Mouse (Mus musculus) intestine, embryonic 15.5 days (tissue): ENCODE results near the gene Exosc7. TPM values are rescaled to one million over a fixed set of nuclear protein-coding genes. Genes with fewer than 3 reads are reported as not detected.

Experiments
- ATAC-seq: fragments of 200-750 bp; cut with Nextera tagmentation; 2 replicates; pipeline ENCODE4 v1.8.0; 2017; ENCODE audit warnings: moderate TSS enrichment, moderate library complexity
- H3K27ac ChIP-seq: fragments of 300-500 bp; sonication (generic); 2 replicates; pipeline ENCODE4 v1.5.1; 2015; ENCODE audit warnings: mild to moderate bottlenecking, inconsistent platforms
- H3K27me3 ChIP-seq: fragments of 300-500 bp; sonication (generic); replicated peaks from 2 replicates; pipeline ENCODE4 v1.6.1; 2015; ENCODE audit warnings: inconsistent platforms
- H3K36me3 ChIP-seq: fragments of 300-500 bp; sonication (generic); 2 replicates; pipeline ENCODE4 v1.6.1; 2015; ENCODE audit warnings: inconsistent platforms
- H3K4me1 ChIP-seq: fragments of 300-500 bp; sonication (generic); replicated peaks from 2 replicates; pipeline ENCODE4 v1.6.1; 2015; ENCODE audit warnings: inconsistent platforms
- H3K4me2 ChIP-seq: fragments of 300-500 bp; sonication (generic); replicated peaks from 2 replicates; pipeline ENCODE4 v1.6.1; 2015; ENCODE audit warnings: mild to moderate bottlenecking, inconsistent platforms
- H3K4me3 ChIP-seq: fragments of 300-500 bp; sonication (generic); replicated peaks from 2 replicates; pipeline ENCODE4 v1.5.1; 2015; ENCODE audit warnings: inconsistent platforms
- H3K9ac ChIP-seq: fragments of 300-500 bp; sonication (generic); 2 replicates; pipeline ENCODE4 v1.6.1; 2015; ENCODE audit warnings: inconsistent platforms
- H3K9me3 ChIP-seq: fragments of 300-500 bp; sonication (generic); 2 replicates; pipeline ENCODE4 v1.6.1; 2016; ENCODE audit warnings: inconsistent platforms
- WGBS: fragments of 180-500 bp; shearing (Covaris S2); methylation state at CpG from one replicate; pipeline ENCODE4 v1.1.7; 2015; 5-methylcytosine and 5-hydroxymethylcytosine counted together
- polyA plus RNA-seq: library from polyadenylated mRNA; unstranded; fragments of >200 nt; fragmentation: Nextera tagmentation; extraction: Ambion mirVana; gene quantifications from 2 replicates; pipeline ENCODE4 v1.2.1, GENCODE M21; 2015

Exosc7 gene
- polyA plus RNA-seq, 1 experiment from 2014 or later: 138 TPM

DNA sequence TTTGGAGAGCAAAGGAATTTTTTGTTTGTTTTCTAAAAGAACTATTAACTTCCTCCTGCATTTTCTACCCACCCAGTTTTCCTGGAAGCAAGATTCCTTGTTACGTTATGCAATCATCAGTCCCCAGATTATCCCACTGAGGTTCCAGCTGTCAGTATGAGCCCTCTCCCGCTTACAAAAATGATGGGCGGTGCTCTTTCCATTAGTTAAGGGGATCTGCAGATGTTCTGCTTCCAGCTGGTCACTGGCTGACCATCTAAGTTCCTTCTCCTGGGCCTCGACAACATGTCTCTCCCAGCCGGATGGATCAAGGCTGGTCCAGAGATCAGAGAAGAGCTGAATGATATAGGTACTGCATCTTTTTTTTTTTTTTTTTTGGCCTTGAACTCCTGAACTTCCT is 35.4 kb downstream of the Exosc7 start:
- Histone ChIP-seq H3K4me1 (no peaks in the 10 kb centered on the region), H3K27ac (no peak overlapping the region), H3K9me3 (no peaks in the 10 kb centered on the region), H3K36me3 (no peaks in the 10 kb centered on the region), H3K9ac (no peak overlapping the region), H3K27me3 (no peaks in the 10 kb centered on the region), H3K4me2 (no peak overlapping the region), H3K4me3 (no peak overlapping the region)
- WGBS: 61% methylated on average over 5 of the region's 5 CpGs
- peak; percentile 28; the same call in 1 of the 2 replicates for ATAC-seq

DNA sequence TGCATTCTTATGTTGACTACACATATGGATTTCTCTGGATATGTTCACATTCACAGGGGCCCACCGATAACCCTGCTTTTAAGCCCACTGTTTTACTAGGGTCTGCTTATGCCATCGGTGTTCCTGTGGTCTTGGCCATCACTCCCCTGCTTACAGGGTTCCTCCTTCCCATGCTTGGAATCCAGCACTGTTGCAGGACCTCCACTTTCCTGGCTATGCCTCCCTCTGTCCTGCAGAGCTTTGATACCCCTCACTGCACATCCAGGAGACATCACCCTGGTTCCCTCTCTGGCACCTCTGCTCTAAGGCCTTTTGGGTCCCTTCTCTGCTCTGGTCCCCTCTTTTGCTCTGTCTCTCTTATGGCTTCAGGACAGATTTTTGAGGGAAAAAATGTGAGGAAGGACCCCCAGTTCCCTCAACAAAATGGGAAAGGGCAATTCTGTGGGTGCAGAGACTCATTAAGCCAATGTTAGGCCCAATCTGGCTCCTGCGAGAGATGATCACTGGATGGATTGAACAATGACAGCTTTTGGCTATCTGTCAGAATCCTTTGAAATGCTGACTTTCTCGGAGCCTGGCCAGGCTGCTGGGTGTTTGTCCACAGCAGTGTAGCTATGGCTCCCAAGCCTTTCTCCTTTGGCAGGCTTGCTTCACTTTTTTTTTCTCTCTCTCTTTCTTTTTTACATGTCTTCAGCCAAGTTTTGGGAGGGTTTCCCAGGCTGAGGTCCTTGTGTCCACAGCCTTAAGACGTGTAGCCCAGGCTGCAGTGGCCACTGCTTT is 37.4 kb downstream of the Exosc7 start, which contains the start of gene Clec3b:
Gene Clec3b, plus strand, starts transcription at position 706 of the 780 bp plus-strand sequence.
- H3K27me3 ChIP-seq: no peaks in the 10 kb centered on the region
- ATAC-seq: no peak
- H3K4me1 ChIP-seq: no peaks in the 10 kb centered on the region
- H3K4me3 ChIP-seq: no peak within 1 kb of the TSS
- H3K27ac ChIP-seq: no peak within 1 kb of the TSS
- whole genome bisulfite sequencing: 73% methylated on average over 5 of the region's 5 CpGs
- no peaks in the 10 kb centered on the region for H3K36me3 ChIP-seq
- no peak within 1 kb of the TSS for H3K9ac ChIP-seq
- no peaks in the 10 kb centered on the region for H3K9me3 ChIP-seq
- no peak within 1 kb of the TSS for H3K4me2 ChIP-seq

DNA sequence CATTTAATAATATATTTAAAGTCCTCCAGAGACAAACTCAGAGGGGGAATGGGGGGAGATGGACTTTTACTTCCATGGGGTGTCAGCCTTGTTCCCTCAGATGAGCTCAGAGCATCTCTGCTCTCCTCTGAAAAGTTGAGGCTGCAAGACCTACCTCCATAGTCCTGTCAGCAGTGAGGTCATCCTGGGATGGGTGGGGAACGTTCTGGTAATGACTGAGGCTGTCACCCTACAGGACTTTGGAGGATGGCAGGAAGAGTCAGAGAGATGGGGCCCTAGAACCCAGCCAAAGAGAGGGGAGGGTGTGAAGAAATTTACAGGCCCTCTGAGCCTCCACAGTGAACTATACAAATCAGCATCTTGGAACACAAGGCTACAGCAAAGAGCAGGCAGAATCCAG is 38.5 kb downstream of the Exosc7 start:
- no peak overlapping the region for H3K4me2 ChIP-seq
- H3K9ac ChIP-seq: no peak overlapping the region
- no peaks in the 10 kb centered on the region for H3K9me3 ChIP-seq
- no peak overlapping the region for H3K4me3 ChIP-seq
- H3K27me3 ChIP-seq: no peaks in the 10 kb centered on the region
- H3K27ac ChIP-seq: no peak overlapping the region
- ATAC-seq: no peak
- H3K36me3 ChIP-seq: no peaks in the 10 kb centered on the region
- no peaks in the 10 kb centered on the region for H3K4me1 ChIP-seq
- 46% methylated on average over 1 of the region's 1 CpGs for WGBS

DNA sequence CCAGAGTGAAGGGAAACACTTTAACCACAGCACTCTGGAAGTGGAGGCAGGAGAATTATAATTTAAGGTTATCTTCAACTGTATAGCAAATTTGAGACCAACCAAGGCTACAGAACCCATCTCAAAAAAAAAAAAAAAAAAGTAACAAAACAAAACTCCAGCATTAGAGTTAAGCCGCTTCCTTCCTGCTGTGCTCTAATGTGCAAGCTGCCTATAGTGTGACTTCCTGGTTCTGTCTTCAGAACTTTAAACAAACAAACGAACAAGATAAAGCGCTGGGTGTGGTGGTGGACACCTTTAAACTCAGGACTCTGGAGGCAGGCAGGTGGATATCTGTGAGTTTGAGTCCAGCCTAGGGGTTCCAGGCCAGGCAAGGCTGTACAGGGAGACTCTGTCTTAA is 39.0 kb downstream of the Exosc7 start:
- Histone ChIP-seq H3K9ac (no peak overlapping the region), H3K36me3 (no peaks in the 10 kb centered on the region), H3K27ac (no peak overlapping the region), H3K4me3 (no peak overlapping the region), H3K9me3 (no peaks in the 10 kb centered on the region), H3K27me3 (no peaks in the 10 kb centered on the region), H3K4me1 (no peaks in the 10 kb centered on the region), H3K4me2 (no peak overlapping the region)
- 55% methylated on average over 3 of the region's 3 CpGs for WGBS
- peak; percentile 44; the same call in 1 of the 2 replicates for ATAC-seq

DNA sequence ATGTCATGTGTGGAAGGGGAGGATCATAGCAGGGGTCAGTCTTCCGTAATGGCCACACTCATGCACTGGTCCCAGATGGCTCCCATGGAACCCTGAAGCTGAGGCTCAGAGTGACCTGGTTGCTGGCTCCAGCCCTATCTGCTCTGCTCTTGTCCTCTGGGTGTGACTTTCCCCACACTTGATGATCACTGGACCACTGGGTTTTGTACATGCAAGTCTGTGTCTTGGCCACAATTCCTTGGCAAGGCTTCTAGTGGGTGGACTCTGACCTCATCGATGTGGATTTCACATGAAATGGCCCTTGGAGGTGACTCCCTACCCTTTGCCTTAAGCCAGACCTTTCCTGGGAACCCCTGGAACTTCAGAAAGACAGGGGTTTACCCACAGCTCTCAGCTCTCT is 40.1 kb downstream of the Exosc7 start:
- Histone ChIP-seq H3K9ac (no peak overlapping the region), H3K9me3 (no peaks in the 10 kb centered on the region), H3K27ac (no peak overlapping the region), H3K36me3 (no peaks in the 10 kb centered on the region), H3K4me2 (no peak overlapping the region), H3K4me1 (no peaks in the 10 kb centered on the region), H3K4me3 (no peak overlapping the region), H3K27me3 (no peaks in the 10 kb centered on the region)
- WGBS: 88% methylated on average over 2 of the region's 2 CpGs
- no peak for ATAC-seq

DNA sequence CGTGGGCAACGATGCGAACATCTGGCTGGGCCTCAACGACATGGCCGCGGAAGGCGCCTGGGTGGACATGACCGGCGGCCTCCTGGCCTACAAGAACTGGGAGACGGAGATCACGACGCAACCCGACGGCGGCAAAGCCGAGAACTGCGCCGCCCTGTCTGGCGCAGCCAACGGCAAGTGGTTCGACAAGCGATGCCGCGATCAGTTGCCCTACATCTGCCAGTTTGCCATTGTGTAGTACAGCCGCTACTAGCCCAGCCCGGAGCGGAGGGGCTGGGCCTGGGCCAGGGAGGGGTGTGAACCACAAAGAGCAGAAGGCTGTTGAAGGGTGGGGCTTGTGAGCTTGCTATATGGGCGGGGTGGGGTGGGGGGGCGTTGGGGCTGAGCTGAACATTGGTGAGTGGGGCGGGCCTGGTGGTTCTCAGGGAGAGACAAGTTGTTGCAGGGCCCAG is 43.9 kb downstream of the Exosc7 start:
- Histone ChIP-seq H3K4me2 (peak overlapping the region; percentile 56), H3K9ac (peak overlapping the region; percentile 21; the same call in 1 of the 2 replicates), H3K36me3 (no peaks in the 10 kb centered on the region), H3K27ac (no peak overlapping the region), H3K4me1 (no peaks in the 10 kb centered on the region), H3K9me3 (no peaks in the 10 kb centered on the region), H3K27me3 (no peaks in the 10 kb centered on the region), H3K4me3 (0 out of 2 replicates have a peak overlapping the region, but pooled peaks have one; percentile 7)
- ATAC-seq: peak; percentile 51
- 36% methylated on average over 30 of the region's 30 CpGs for whole genome bisulfite sequencing

DNA sequence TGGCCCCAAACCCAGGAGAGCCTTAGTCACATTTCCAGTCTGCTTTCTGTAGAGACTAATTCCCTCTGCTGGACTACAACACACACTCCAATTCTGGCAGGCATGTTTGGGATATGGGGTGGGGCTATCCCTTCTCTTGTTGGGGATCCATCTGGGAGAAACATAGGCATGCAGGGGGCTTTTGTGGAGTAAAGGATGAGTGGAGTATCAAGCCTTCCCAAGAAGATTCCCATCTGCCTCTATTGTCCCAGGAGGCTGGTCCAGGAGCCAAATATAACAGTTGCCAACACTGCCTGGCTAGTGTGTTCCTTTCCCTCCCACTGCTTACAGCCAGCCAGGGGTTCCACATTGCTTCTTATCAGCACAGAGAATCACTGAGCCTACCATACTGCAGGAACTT is 44.7 kb downstream of the Exosc7 start:
- Histone ChIP-seq H3K4me2 (no peak overlapping the region), H3K9me3 (no peaks in the 10 kb centered on the region), H3K9ac (no peak overlapping the region), H3K27ac (no peak overlapping the region), H3K36me3 (no peaks in the 10 kb centered on the region), H3K4me3 (no peak overlapping the region), H3K27me3 (no peaks in the 10 kb centered on the region), H3K4me1 (no peaks in the 10 kb centered on the region)
- ATAC-seq: no peak

DNA sequence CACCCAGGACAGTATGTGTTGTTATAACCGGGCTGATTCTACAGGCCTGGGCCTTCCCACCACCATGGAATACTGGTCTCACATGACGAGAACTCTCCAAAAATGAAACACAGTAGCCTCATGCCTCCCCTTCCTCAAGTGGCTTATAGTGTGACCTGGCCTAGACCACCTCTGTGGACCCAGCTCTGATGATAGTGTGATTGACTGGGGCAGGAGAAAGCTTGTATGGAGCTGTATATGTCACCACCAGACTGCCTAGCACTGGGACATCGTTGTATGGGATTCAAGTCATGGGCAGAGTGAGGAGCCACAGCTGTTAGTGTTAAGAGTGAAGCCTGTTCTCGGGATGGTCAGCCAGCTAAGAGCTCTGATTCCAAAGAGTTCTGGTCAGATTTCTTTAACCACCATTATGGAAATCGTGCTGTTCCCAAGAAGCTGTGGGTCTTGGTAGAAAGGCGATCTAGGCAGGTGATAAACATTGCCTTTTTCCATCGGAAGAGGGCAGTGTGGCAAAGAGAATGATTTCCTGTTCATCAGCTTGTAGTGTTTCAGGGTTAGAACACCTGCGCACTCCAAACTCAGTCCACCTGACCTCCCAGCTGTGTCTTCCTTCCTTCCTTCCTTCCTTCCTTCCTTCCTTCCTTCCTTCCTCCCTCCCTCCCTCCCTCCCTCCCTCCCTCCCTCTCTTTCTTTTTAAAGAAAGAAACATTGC is 45.3 kb downstream of the Exosc7 start:
- Histone ChIP-seq H3K27me3 (no peaks in the 10 kb centered on the region), H3K4me1 (no peaks in the 10 kb centered on the region), H3K9ac (no peak overlapping the region), H3K9me3 (no peaks in the 10 kb centered on the region), H3K4me2 (no peak overlapping the region), H3K4me3 (no peak overlapping the region), H3K36me3 (no peaks in the 10 kb centered on the region), H3K27ac (no peak overlapping the region)
- WGBS: 54% methylated on average over 8 of the region's 8 CpGs
- ATAC-seq: no peak

DNA sequence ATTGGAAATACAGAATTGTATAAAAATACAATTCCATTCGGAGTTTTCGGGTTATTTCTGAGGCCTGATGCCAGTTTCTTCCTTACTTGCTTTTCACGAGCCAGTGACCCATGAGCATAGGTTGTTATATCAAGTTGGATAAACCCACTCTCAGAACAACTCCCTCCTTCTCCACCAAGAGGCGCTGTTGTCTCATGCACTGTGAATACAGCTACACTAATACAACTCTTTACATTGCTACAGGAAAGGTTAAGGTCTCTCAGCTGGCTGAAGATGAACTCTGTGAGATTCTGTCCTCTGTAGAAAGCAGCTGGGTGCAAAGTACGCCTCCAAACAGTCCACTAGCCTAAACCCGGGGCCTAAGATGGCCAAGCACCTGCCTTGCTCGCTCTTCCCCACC is 46.3 kb downstream of the Exosc7 start:
- WGBS: 56% methylated on average over 7 of the region's 7 CpGs
- no peaks in the 10 kb centered on the region for H3K27me3 ChIP-seq
- no peak for ATAC-seq
- H3K4me3 ChIP-seq: no peak overlapping the region
- H3K9me3 ChIP-seq: no peaks in the 10 kb centered on the region
- H3K9ac ChIP-seq: no peak overlapping the region
- H3K4me1 ChIP-seq: no peaks in the 10 kb centered on the region
- H3K27ac ChIP-seq: no peak overlapping the region
- no peak overlapping the region for H3K4me2 ChIP-seq
- H3K36me3 ChIP-seq: no peaks in the 10 kb centered on the region

DNA sequence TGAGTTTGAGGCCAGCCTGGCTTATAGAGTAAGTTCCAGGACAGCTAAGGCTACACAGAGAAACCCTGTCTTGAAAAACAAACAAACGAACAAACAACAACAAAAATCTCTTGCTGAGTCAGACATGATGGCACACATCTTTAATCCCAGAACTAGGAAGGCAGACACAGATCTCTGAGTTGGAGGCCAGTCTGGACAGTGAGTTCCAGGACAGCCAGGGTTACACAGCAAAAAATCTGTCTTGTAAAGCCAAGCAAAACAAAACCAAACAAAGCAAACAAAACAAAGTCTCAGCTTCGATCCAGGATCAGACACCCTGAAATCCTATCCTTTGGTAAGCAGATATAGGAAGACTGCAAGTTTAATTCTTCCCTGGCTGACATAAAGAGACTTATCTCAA is 48.8 kb downstream of the Exosc7 start:
- no peak overlapping the region for H3K9ac ChIP-seq
- no peaks in the 10 kb centered on the region for H3K27me3 ChIP-seq
- no peak overlapping the region for H3K4me3 ChIP-seq
- H3K4me1 ChIP-seq: no peaks in the 10 kb centered on the region
- H3K4me2 ChIP-seq: no peak overlapping the region
- no peak for ATAC-seq
- H3K27ac ChIP-seq: no peak overlapping the region
- H3K36me3 ChIP-seq: no peaks in the 10 kb centered on the region
- WGBS: 66% methylated on average over 2 of the region's 2 CpGs
- H3K9me3 ChIP-seq: no peaks in the 10 kb centered on the region

DNA sequence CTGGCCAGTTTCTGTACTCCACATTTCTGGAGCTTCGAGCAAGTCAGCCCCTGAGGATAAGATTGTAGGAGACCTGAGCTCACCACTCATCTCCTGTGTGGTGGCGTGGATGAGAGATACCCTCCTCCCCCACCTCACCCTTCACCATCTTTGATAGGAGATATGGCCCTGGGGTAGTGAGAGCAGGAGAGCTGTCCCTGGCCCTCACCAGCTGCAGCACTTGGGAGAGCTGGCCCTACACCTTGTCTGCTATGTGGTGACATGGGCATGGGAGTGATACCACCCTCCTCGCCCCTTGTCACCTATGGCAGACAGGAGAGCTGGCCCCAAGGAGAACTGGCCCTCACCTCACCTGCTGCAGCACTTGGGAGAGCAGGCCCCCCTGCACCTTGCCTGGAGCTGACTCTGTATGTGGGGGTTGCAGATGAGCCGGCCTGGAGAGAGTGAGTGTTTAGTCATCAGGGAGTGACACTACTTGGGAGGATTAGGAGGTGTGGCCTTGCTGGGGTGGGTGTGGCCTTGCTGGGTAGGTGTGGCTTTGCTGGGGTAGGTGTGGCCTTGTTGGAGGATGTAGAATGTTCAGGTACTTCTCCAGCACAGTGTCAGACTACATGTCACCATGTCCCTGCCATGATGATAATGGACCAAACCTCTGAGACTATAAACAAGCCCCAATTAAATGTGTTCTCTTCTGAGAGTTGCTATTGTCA is 50.1 kb downstream of the Exosc7 start:
- Histone ChIP-seq H3K4me1 (no peaks in the 10 kb centered on the region), H3K36me3 (no peaks in the 10 kb centered on the region), H3K9ac (no peak overlapping the region), H3K27me3 (no peaks in the 10 kb centered on the region), H3K4me3 (no peak overlapping the region), H3K27ac (no peak overlapping the region), H3K9me3 (no peaks in the 10 kb centered on the region), H3K4me2 (no peak overlapping the region)
- WGBS: 80% methylated on average over 4 of the region's 4 CpGs
- ATAC-seq: peak; percentile 47

DNA sequence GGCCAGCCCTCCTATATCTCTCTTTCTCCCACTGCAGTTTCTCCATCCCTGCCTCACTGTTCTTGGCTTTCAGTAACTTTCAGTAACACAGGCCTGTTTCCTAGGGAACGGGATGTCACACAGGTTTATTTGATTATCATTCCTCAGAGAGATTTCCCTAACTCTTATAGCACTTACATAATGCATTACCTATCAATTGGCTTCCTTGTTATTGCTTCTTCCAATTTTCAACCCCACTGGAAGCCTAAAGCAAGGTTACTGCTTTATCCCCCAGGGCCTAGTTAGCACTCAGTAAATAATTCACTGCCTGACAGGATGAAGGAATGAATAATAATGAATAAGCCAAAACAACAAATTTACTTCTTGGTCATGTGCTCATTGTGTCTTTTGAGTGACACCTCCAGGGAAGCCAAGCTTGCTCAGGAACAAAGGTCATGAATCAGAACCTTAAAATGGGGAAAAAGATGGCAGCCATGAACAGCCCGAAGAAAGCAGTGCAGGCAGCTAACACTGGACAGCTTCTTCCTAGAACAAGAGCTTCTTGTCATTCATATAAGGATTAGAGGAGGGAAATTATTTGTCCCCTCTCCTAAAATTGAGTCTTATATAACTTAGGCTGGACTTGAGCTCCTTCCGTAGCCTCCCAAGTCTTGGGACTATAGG is 52.9 kb downstream of the Exosc7 start:
- Histone ChIP-seq H3K4me3 (no peak overlapping the region), H3K36me3 (no peaks in the 10 kb centered on the region), H3K27ac (no peak overlapping the region), H3K27me3 (no peaks in the 10 kb centered on the region), H3K9me3 (no peaks in the 10 kb centered on the region), H3K4me2 (no peak overlapping the region), H3K9ac (no peak overlapping the region), H3K4me1 (no peaks in the 10 kb centered on the region)
- WGBS: 90% methylated on average over 3 of the region's 3 CpGs
- no peak for ATAC-seq
